Mouse (Mus musculus) gastrocnemius, adult 18-20 months (tissue): ENCODE measurements around the gene Glb1. TPM values are rescaled to one million over a fixed set of nuclear protein-coding genes. Genes with fewer than 3 reads are reported as not detected.

Source experiments
- DNase-seq: peaks from one replicate; pipeline ENCODE4 v3.0.0; 2021; ENCODE audit warnings: low spot score
- total RNA-seq, 2 experiments: library from RNA; stranded (reverse); gene quantifications; 2 replicates each; pipeline ENCODE4 v1.2.3; 2021

The Glb1 gene
- total RNA-seq, 2 experiments from 2014 or later: 2.8 to 3.5 TPM

- no peak for DNase-seq
These were observed 6.2 kb upstream of the Glb1 start for GRCm38 (mm10) chr9:114394677-114395076.

GRCm38 (mm10) chr9:114395258-114395657 is 5.6 kb upstream of the Glb1 start:
- no peak for DNase-seq

GRCm38 (mm10) chr9:114399680-114400079 is 1.2 kb upstream of the Glb1 start:
- DNase-seq: no peak

GRCm38 (mm10) chr9:114400588-114400948 is 308 bp upstream of the Glb1 start:
- DNase-seq: no peak

GRCm38 (mm10) chr9:114401685-114402080 is 807 bp downstream of the Glb1 start:
- DNase-seq: no peak

- no peak for DNase-seq
These were observed 6.8 kb downstream of the Glb1 start for GRCm38 (mm10) chr9:114407676-114408075.

GRCm38 (mm10) chr9:114410313-114410862 is 9.5 kb downstream of the Glb1 start:
- DNase-seq: no peak

GRCm38 (mm10) chr9:114411295-114411694 is 10.4 kb downstream of the Glb1 start:
- no peak for DNase-seq

- no peak for DNase-seq
These were observed 11.5 kb downstream of the Glb1 start for GRCm38 (mm10) chr9:114412406-114412805.

GRCm38 (mm10) chr9:114413866-114414265 is 13.0 kb downstream of the Glb1 start:
- DNase-seq: no peak

- DNase-seq: peak; percentile 30
These were observed 14.8 kb downstream of the Glb1 start for GRCm38 (mm10) chr9:114415701-114416100.

- no peak for DNase-seq
These were observed 16.0 kb downstream of the Glb1 start for GRCm38 (mm10) chr9:114416646-114417517.

GRCm38 (mm10) chr9:114418187-114418586 is 17.3 kb downstream of the Glb1 start:
- no peak for DNase-seq

- DNase-seq: no peak
These were observed 19.6 kb downstream of the Glb1 start for GRCm38 (mm10) chr9:114420443-114420842.

- DNase-seq: no peak
These were observed 20.2 kb downstream of the Glb1 start for GRCm38 (mm10) chr9:114421045-114421444.

GRCm38 (mm10) chr9:114421797-114422196 is 20.9 kb downstream of the Glb1 start:
- DNase-seq: no peak

- no peak for DNase-seq
These were observed 24.7 kb downstream of the Glb1 start for GRCm38 (mm10) chr9:114425576-114425975.

- no peak for DNase-seq
These were observed 25.3 kb downstream of the Glb1 start for GRCm38 (mm10) chr9:114426201-114426600.

GRCm38 (mm10) chr9:114427425-114427824 is 26.5 kb downstream of the Glb1 start:
- DNase-seq: no peak

GRCm38 (mm10) chr9:114428103-114428834 is 27.4 kb downstream of the Glb1 start:
- DNase-seq: no peak

- no peak for DNase-seq
These were observed 34.8 kb downstream of the Glb1 start for GRCm38 (mm10) chr9:114435668-114436067.

GRCm38 (mm10) chr9:114440548-114440947 is 39.7 kb downstream of the Glb1 start:
- DNase-seq: no peak
